Mouse (Mus musculus): ENCODE results near the gene P2rx4.
A peak's percentile ranks its signal among the peaks of the same experiment; 100 is the strongest.
"Not testable (repeated sequence)": the region's sequence is repeated elsewhere in the genome, so short reads cannot be mapped to it uniquely, and the experiment has no call there.

The P2rx4 gene

DNA sequence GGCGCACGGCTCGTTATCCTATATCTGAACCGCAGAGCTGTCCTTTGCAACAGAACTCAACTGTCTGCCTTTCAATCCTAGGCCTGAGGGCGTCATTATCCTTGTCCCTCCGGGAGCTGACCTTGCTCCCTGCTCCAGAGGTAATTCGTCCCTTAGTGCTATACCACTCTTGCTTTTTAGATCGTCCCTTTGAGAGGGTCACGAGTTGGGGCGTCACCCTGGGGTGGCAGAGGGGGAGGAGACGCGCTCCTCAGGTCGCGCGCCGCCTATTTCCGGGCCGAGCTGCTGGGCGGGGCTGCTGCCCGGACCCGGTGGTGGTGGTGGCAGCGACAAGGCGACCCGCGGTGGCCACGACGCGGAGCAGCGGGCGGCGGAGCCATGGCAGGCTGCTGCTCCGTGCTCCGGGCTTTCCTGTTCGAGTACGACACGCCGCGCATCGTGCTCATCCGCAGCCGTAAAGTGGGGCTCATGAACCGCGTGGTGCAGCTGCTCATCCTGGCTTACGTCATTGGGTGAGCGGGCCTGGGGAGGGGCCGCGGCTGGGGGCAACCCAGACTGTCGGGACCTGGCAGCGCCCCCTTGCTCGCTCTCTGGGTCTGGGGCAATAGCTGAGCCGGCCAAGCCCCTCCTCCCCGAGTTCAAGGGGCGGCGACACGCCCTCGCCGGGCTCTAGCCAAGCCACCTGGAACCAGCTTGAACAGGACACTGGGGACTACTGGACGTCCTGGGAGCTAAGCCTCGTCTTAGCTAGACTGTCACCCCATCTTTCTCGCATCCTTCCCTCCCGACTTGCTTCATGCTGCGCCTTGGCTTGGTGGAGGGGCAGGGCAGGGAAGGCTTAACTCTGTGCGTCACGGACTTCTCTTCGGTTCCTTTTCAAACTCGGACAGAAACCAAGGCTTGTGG is at the start of gene P2rx4:
Gene P2rx4, plus strand, starts transcription at position 269 of the 906 bp plus-strand sequence.
- DNase-seq (ENCODE audit: low read depth, low spot score): peak; percentile 70

DNA sequence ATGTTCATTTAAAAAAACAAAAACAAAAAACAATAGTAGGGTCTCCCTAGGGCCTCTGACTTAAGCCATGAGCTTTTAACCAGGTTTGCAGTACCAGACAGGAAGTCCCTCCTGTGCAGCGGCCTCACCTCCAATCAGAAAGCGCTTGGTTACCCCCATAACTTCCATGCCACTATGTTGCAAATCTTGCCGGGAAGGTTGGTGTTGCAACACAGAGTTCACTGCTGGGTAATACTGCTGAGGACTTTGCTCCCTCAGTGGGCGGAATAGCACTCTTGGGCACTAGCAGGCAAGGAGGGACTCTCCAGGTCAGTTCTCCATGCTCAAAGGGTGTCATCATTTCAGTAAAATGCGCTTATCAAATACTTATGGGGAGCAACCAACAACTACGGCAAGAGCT is 44.8 kb upstream of the P2rx4 start:
- no peak for DNase-seq (ENCODE audit: low read depth, low spot score)

DNA sequence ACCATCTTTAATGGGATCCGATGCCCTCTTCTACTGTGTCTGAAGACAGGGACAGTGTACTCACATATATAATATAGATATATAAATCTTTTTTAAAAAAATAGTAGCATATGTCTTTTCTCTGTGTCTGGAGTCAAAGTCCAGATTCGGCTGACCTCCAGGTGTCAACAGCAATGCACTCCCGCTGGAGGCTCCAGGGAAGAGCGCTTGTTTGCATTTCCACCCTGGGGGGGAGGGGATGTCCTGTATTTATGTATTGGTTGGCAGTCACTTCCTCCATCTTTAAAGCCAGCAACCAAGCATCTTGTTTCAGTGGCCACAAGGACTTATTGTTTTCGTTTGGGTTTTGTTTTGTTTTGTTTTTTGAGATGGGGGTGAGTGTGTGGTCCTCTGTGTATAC is 42.3 kb upstream of the P2rx4 start:
- no peak for DNase-seq (ENCODE audit: low read depth, low spot score)

DNA sequence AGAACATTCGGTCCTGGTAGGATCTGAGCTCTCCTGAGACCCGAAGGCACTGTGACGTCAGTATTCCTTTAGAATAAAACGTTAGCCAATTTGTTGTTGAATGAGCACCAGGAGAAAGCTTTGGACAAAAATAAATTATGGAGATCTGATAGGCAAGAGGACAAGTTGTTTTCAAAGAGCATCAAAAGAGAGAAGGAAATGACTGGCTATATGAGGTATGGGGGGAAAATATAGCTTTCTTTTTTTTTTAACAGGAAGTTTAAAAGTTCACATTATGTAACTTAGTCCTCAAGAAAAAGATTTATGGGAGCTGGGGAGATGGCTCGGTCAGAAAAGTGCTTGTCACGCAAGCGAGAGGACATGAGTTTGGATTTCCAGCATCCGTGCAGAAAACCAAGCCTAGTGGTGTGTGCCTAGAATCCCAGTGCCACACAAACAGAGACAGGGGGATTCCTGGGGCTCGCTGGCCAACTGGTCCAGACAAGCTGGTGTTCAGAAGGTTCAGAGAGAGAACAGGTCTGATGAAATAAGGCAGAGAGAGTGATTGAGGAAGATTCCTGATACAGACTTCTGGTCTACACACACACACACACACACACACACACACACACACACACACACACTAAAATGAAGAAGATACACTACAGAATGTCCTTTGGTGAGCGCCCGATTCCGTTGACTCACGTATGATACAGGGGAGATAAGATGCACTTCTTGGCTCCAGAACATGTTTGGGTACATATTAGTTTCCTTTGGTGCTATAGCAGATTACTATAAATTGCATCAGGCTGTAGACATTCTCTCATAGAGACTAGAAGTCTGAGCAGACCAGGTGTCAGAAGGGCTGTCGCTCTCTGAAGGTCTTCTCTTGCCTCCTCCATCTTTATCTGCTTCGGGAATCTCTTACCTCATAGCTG is 38.1 kb upstream of the P2rx4 start:
- no peak for DNase-seq (ENCODE audit: low read depth, low spot score)

DNA sequence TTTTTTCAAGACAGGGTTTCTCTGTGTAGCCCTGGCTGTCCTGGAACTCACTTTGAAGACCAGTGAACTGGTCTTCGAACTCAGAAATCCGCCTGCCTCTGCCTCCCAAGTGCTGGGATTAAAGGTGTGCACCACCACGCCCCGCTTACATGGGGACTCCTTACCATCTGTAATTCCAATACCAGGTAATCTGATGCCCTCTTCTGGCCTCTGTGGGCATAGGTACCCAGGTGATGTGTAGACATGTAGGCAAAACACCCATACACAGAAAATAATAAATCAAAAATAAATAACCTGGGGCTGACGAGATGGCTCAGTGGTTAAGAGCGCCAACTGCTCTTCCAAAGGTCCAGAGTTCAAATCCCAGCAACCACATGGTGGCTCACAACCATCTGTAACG is 35.7 kb upstream of the P2rx4 start:
- DNase-seq (ENCODE audit: low read depth, low spot score): not testable (repeated sequence)

DNA sequence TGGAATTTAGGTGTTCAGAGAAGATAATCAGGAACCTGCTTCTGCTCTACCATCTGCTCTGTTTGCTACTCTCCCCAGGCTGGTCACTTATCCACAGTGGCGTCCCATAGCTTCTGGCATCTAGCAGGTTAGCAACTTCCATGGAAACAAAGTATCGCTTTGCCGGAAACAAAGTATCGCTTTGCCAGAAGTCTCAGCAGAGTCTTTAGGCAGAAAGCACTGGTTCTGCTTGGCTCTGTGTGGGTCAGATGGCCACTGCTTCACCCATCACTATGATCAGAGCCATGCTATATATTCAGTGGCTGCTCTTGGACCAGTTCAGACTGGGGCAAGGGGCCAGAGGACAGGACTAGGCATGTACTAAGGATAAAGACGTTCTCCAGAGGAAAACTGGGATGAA is 35.0 kb upstream of the P2rx4 start:
- DNase-seq (ENCODE audit: low read depth, low spot score): no peak

DNA sequence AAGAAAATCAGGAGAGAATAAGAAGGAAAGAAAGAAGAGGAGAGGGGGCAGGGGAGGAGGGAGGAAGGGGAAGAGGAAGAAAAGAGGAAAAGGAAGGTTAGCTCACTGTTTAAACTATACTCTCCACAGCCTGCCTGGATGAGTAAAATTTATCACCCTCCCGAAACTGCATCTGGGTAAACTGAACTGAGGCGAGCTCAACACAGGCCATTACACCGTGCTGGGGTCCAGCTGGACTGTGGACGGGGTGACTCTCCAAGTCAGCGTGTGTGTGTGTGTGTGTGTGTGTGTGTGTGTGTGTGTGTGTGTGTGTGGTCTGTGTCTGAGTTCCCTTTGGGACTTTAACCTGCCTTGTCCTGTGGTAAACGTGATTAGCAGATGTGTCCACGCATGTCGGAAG is 31.3 kb upstream of the P2rx4 start:
- DNase-seq (ENCODE audit: low read depth, low spot score): no peak

DNA sequence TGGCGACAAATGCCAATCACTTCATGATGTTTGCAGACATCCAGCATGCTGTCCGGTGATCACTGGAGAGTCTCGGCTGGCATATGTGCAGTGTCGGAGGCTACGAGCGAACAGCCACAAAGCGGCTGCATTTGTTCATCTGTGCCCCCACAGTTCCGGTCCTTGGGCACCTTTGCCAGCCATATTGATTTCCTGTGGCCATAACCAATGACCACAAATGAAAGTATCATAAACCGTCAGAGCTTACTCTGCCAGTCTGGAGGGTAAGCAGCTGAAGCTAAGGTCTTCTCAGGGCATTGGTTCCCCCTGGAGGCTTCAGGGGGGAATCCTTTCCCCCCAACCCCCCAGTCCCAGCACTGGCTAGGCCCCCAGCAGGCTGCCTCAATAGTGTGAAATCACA is 29.4 kb upstream of the P2rx4 start:
- DNase-seq (ENCODE audit: low read depth, low spot score): no peak

DNA sequence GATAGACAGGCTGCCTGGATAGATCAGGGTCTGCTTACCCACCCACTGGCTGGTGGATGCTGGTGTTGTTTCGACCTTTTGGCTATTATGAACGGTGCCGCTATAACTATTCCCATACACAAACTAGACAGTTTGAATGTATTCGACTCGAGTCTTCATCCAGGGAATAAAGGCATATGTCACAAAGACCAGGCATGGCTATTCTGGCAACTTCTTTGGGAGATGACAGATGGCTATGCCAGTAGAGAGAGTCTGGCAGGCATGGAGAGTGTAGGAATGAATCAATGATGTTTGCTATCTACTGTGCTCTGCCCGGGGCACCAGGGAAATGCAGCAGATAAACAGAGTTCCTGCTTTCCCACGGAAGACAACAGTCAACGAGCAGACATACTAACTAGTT is 27.5 kb upstream of the P2rx4 start:
- no peak for DNase-seq (ENCODE audit: low read depth, low spot score)

DNA sequence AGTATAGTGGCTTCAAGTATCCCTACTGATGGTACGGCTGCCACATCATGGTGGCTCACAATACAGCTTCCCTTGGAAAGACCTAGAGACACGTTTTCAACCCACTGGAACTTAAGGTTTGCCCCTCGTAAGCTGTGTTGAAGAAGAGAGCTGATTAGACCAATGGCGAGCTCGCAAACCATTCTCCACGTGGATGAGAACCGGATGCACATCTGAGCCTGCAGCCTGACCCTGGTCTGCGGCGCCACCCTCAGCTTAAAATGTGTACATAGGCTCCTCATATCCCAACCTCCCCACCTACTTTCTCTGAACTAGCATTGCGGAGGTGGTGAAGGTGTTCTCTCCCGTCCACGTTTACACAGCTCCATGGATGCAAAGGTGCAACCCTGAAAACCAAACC is 26.1 kb upstream of the P2rx4 start:
- DNase-seq (ENCODE audit: low read depth, low spot score): no peak

DNA sequence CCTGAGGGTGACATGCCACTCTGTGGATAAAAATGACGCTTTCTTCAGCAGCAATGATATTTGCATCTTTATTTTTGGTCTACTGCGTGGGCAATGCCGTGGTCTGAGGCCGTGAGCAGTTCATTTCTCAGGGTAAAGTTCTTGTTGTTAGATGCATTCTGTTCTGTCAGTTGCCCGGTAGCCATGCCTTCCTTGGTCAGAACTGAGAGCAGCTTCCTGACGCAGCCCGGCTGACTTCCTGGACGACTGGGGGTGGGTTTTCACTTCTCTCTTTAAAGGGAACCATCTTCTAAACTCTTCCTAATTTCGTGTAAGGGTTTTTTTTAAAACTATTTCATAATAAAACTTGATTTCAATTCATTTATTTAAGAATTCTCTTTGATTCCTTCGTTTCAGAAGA is 23.4 kb upstream of the P2rx4 start:
- DNase-seq (ENCODE audit: low read depth, low spot score): no peak

DNA sequence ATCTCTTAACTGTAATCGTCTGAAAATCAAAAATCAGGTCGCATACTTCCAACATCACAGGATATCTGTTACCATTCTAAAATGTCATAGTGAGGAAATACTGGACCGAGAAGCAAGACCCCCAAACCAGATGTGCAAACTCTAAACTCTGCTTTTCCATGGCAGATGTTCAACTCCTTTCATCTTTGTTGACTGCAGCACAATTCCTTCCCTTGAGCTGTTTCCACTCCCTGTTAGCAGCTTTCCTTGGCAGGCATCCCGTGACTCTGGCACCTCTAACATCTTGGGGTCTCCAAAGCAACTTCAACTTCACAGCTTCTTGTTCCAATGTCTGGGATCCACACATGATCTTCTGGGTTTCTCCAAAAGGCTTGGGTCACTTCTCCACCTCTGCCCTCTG is 20.0 kb upstream of the P2rx4 start:
- DNase-seq (ENCODE audit: low read depth, low spot score): no peak

DNA sequence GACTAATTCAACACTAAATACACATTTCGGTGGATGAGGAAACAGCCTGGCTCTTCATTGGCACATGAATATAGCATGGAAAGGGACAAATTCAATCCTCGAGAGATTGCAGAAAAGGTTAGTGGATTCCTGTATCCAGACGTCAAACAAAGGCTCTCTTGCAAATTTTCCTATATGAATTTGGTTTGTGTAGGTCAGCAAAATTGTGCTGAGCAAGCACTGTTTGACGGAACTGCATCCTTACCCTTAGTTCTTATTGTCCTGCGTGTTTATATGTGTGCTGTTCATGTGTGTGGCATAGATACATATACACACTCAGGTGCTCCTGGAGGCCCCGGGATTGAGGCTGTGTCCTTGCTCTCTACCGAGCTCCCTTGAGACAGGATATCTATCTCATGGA is 18.2 kb upstream of the P2rx4 start:
- DNase-seq (ENCODE audit: low read depth, low spot score): no peak

DNA sequence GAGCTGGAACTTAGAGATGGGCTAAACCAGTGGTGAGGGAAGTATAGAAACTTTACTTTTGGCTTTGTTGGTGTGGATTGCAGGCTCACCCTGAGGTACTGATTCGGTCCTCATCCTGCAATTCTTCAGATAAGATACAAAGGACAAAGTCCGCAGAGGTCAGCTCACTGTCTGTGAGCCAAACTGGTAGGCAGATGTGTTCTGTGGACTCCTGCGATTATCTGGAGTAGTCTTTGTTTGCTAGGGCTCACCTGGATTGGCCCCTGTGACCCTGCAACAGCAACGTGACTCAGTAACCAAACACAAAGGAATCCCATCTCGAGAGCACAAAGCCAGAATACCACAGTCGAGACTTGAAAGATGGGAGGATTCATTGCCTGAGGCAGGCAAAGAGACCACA is 16.9 kb upstream of the P2rx4 start:
- DNase-seq (ENCODE audit: low read depth, low spot score): no peak

DNA sequence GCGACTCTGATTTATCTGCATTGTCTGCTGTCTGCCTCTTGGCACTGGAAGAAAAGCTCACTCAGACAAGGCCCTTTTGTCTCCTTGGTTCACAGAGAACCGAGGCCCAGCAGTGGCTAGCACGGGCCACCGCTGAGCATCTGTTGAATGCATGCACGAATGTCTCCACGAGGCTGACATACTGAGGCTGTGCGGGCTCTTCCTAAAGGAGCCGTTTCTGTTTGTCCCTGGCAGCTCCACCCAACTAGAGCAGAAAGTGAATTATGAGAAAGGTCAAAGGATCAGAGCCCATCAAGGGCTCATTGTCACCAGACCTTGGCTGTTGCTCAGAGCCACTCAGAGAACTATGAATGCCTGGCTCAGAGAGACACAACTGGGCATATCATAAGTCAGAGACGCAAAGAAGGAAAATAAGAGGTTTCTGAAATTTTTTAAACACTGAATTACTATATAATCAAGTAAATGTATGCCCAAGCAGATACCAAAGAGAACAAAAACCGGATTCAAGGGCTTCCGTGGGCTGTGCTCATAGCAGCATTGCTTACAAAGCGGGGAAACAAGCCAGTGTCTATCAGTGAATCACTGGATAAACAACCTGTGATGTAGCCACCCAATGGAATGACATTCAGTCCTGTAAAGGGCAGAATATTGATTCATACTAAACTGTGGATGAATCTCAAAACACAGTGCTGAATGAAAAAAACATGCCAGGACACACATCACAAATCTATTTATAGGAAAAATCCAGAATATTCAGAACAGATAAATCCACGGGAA is 13.7 kb upstream of the P2rx4 start:
- DNase-seq (ENCODE audit: low read depth, low spot score): no peak

DNA sequence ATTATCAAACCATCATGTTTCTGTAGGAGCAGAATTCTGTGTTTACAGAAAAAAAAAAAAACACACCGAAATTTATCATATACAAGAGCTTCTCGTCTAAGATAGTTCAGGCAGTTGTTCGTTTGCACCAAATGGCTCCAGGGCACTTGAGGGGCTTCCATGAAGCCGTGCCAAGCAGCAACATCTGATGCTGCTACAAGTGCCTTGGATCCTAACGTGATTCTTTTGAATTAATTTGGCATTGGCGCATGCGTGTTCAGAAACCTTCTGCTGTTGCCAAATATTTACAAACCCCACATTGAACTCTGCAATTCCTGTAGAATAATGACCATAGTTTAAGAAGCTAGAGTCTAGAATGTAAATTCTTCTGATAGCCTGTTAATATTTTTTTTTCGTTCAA is 11.8 kb upstream of the P2rx4 start:
- no peak for DNase-seq (ENCODE audit: low read depth, low spot score)

DNA sequence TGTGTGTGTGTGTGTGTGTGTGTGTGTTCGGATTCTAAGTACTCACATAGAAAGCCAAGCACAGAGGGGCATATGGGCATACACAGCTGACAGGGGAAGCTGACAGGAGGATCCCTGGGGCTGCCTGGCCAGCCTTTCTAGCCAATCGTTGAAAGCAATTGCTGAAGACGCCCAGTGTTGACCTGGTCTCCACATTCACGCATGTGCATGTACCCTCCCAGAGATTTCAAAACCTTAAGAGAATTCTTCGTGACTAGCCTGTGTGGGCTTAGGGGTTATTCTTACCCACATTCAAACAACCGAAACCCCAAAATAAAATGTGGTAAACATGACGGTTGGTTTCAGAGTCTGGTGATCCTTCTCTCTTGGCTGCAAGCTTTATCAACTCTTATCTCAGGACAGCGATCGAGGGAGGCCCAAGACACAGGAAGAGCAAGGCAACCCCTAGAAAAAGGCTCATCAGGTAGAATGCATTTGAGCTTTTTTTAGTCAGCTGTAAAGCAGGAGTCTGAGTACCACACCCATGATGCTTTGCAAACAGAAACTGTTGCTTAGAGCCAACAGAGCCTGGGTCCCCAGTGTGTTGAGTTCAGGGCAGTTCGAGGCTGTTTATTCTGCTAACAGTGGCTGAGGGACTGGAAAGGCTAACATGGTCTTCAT is 9.2 kb upstream of the P2rx4 start:
- no peak for DNase-seq (ENCODE audit: low read depth, low spot score)

DNA sequence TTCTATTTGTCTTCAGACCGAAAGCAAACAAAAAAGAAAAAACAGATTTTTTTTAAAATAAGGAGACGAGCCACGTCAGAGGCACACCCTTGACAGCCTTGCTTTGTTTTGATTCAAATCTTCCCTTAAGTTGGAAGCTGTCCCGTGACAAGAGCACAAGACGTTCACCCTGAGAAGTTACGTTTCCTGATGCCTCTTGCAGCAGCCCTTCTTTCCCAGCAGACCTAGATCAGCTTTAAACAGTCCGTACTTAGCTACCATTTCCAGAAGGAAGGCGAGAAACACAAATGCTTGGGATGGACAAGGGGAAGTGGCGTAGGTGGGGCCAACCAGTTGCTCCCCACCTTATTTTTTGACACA is 8.7 kb upstream of the P2rx4 start:
- no peak for DNase-seq (ENCODE audit: low read depth, low spot score)

DNA sequence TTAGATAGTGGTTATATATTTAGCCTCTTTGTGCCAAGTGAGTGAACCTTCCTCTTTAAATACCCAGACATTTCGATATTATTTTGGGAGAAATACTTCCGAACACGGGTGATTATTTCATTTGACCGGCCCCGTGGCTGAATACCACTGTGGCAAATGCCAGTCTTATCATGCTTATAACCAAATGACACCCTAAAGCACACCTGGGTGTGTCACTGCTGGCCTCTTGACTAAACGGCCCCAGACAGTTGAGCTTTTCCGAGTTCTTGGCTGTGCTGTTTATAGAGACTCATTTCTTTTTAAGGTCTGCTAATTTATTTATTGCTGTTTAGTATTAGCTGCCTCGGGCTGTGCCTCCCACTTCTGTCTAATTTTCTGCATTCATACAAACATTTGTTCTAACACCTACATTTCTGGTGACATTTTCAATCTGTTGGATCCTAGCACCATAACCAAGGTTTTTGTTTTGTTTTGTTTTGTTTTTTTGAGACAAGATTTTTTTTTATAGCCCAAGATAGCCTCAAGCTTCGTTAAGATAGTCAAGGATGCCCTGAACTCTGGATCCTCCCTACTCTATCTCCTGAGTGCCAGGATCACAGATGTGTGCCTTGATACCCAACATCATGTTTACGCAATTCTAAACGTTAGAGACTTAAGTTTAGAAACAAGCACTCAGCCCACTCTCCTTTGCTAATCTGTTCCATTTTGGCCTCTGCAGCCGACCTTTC is 7.1 kb upstream of the P2rx4 start:
- no peak for DNase-seq (ENCODE audit: low read depth, low spot score)

DNA sequence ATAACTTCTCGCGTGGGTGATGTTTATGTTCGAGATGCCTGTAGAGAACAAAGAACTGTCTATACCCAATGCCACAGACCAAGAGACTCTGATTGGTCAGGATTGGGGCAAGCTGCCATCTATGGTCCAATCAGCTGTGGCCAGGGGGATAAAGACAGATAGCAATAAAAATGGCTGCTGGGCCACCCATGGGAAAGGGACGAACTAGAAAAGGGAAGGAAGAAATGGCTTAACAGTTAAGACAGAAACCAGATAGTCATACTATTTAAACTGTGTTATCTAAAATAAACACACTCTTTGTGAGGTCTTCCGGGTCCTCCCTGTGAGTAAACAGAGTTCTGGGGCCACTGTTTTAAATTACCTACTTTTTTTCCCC is 6.5 kb upstream of the P2rx4 start:
- DNase-seq (ENCODE audit: low read depth, low spot score): no peak

DNA sequence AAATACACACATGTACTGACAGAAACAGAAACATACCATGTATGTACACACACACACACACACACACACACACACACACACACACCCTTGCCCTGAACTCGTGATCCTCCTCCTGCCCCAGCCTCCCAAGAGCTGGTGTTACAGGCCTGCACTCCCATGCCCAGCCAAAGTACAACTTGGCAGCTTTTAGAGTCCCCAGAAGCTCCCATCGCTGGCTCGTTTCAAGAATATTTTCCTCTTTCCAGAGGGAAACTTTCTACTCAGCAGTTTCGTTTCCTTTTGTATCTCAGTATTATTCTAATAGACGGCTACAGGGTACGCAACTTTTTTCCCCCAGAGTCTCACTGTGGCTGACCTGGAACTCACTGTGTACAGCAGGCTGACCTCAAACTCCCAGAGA is 5.2 kb upstream of the P2rx4 start:
- no peak for DNase-seq (ENCODE audit: low read depth, low spot score)

All from brain, embryonic 18.5 days (tissue).